ENCODE assay signal across 8 mouse cellular contexts in genomic region chr6:116072746-116073261, GRCm38 (mm10).
DNase-seq lines count a peak whose midpoint lies in the region; ATAC-seq and TF ChIP-seq lines count a peak whose summit lies in the region.

No protein-coding gene starts in this region.

- 51% methylated on average over 8 of the region's 8 CpGs for WGBS in intestine, postnatal 0 days

- H3K9me3 ChIP-seq in intestine, postnatal 0 days (ENCODE audit: control insufficient read depth), result no peaks in the 10 kb centered on the region

- no peaks in the 10 kb centered on the region for H3K27me3 ChIP-seq in intestine, postnatal 0 days (replicated peaks; ENCODE audit: control insufficient read depth, insufficient read depth, low read length)

- H3K4me3 ChIP-seq in intestine, postnatal 0 days (ENCODE audit: low read depth, low read length), result no peak overlapping the region

- ATAC-seq in intestine, postnatal 0 days, result no peak

- peak overlapping the region; percentile 35 for H3K4me2 ChIP-seq in intestine, postnatal 0 days (replicated peaks; ENCODE audit: low read depth)

- H3K4me1 ChIP-seq in intestine, postnatal 0 days (replicated peaks; ENCODE audit: control insufficient read depth, insufficient read depth, low read length), result peaks cover 13% of the 10 kb centered on the region; the same call in 1 of the 2 replicates

- TF ChIP-seq CTCF in intestine, postnatal 0 days (IDR thresholded peaks at IDR 0.05; ENCODE audit: low read depth), result no peak

- peak; percentile 7 for DNase-seq in ovary, adult 18-20 months (ENCODE audit: low spot score)
- no peak for DNase-seq in ovary, postnatal 10 days (ENCODE audit: low spot score)
- DNase-seq in gastrocnemius, postnatal 10 days, result peak; percentile 24
- DNase-seq in lung, postnatal 4 days, result peak; percentile 13 to 23
- DNase-seq in yolk sac, embryonic 10.5 days (ENCODE audit: low spot score), result no peak
- no peak for DNase-seq in right cerebral cortex, postnatal 36 days (ENCODE audit: low spot score in 2 of 2)
- DNase-seq in left cerebral cortex, postnatal 36 days (ENCODE audit: low spot score in 2 of 2), result no peak

- peak overlapping the region; percentile 16; the same call in 1 of the 2 replicates for H3K27ac ChIP-seq in intestine, postnatal 0 days (ENCODE audit: low read depth, low read length)

- no peaks in the 10 kb centered on the region for H3K36me3 ChIP-seq in intestine, postnatal 0 days (ENCODE audit: control insufficient read depth, insufficient read depth)

- H3K9ac ChIP-seq in intestine, postnatal 0 days (ENCODE audit: low read depth, low read length), result no peak overlapping the region

- intact Hi-C loops in left cerebral cortex, postnatal 36 days (cut with DNase I), result no loop called here

Comparison
In these comparisons a context has a peak if more than half of its experiments do, and no peak if none do; other contexts are left out.
1. DNase-seq: peak in ovary, adult 18-20 months (single experiment), gastrocnemius, postnatal 10 days (single experiment) and lung, postnatal 4 days (2 of 2); none in ovary, postnatal 10 days (single experiment), yolk sac, embryonic 10.5 days (single experiment), right cerebral cortex, postnatal 36 days (0 of 2) and left cerebral cortex, postnatal 36 days (0 of 2).